Mouse (Mus musculus): ENCODE results near the gene Cygb. TPM values are rescaled to one million over a fixed set of nuclear protein-coding genes. Genes with fewer than 3 reads are reported as not detected.
"Not testable (repeated sequence)": the region's sequence is repeated elsewhere in the genome, so short reads cannot be mapped to it uniquely, and the experiment has no call there.

Cygb gene
- polyA plus RNA-seq, 1 experiment: 0.47 TPM

- Histone ChIP-seq H3K4me2 (ENCODE audit: low read depth) (no peak overlapping the region), H3K36me3 (ENCODE audit: control insufficient read depth, insufficient read depth) (no peaks in the 10 kb centered on the region)
These were observed 14.3 kb upstream of the Cygb start for GRCm38 (mm10) chr11:116668381-116668825.

GRCm38 (mm10) chr11:116667930-116668329 lies 13.8 kb upstream of the Cygb start:
- peaks cover 4% of the 10 kb centered on the region for H3K27me3 ChIP-seq (ENCODE audit: control insufficient read depth, insufficient read depth, insufficient read length)
- H3K4me2 ChIP-seq (ENCODE audit: low read depth): no peak overlapping the region
- no peak overlapping the region for H3K4me3 ChIP-seq
- no peak overlapping the region for H3ac ChIP-seq (ENCODE audit: control insufficient read depth, insufficient read length)
- H3K79me2 ChIP-seq (ENCODE audit: control insufficient read depth, insufficient read depth): peaks cover 15% of the 10 kb centered on the region
- TF ChIP-seq SRF (IDR thresholded peaks at IDR 0.05; ENCODE audit: control insufficient read depth, insufficient read length, low read depth): no peak
- no peak for TF ChIP-seq POLR2A (IDR thresholded peaks at IDR 0.05; ENCODE audit: insufficient read length, low read depth)
- no peaks in the 10 kb centered on the region for H3K36me3 ChIP-seq (ENCODE audit: control insufficient read depth, insufficient read depth)

More at GRCm38 (mm10) chr11:116668381-116668825, 14.3 kb upstream of the Cygb start:
- Histone ChIP-seq H3K4me3 (no peak overlapping the region), H3K27me3 (ENCODE audit: control insufficient read depth, insufficient read depth, insufficient read length) (no peaks in the 10 kb centered on the region), H3ac (ENCODE audit: control insufficient read depth, insufficient read length) (no peak overlapping the region), H3K79me2 (ENCODE audit: control insufficient read depth, insufficient read depth) (peaks cover 20% of the 10 kb centered on the region)
- TF ChIP-seq TCF12 (IDR thresholded peaks at IDR 0.05; ENCODE audit: insufficient read depth, poor library complexity, severe bottlenecking): no peak
- TF ChIP-seq TCF3 (IDR thresholded peaks at IDR 0.05; ENCODE audit: insufficient read length, low read depth): no peak
- no peak for TF ChIP-seq CEBPB (IDR thresholded peaks at IDR 0.05; ENCODE audit: insufficient read depth, poor library complexity, severe bottlenecking)
- TF ChIP-seq MYOG (IDR thresholded peaks at IDR 0.05; ENCODE audit: control insufficient read depth in 1 of 3, insufficient read depth in 1 of 3, insufficient read length in 2 of 3, low read depth in 2 of 3): no peak
- TF ChIP-seq REST (IDR thresholded peaks at IDR 0.05; ENCODE audit: insufficient read depth, insufficient read length): no peak
- no peak for TF ChIP-seq SRF (IDR thresholded peaks at IDR 0.05; ENCODE audit: control insufficient read depth, insufficient read length, low read depth)
- no peak for TF ChIP-seq USF1 (IDR thresholded peaks at IDR 0.05; ENCODE audit: low read depth)
- no peak for TF ChIP-seq POLR2AphosphoS2 (IDR thresholded peaks at IDR 0.05; ENCODE audit: insufficient read length, low read depth)
- no peak for TF ChIP-seq POLR2A (IDR thresholded peaks at IDR 0.05; ENCODE audit: insufficient read length, low read depth)
- TF ChIP-seq E2F4 (IDR thresholded peaks at IDR 0.05; ENCODE audit: insufficient read depth): no peak
- no peak for TF ChIP-seq MYOD1 (IDR thresholded peaks at IDR 0.05; ENCODE audit: control insufficient read depth in 1 of 3, insufficient read length in 2 of 3, low read depth in 2 of 3)
- TF ChIP-seq MAX (IDR thresholded peaks at IDR 0.05; ENCODE audit: low read depth): no peak

- not testable (repeated sequence) for H3K36me3 ChIP-seq (ENCODE audit: control insufficient read depth, insufficient read depth); H3ac ChIP-seq (ENCODE audit: control insufficient read depth, insufficient read length); H3K4me3 ChIP-seq; H3K79me2 ChIP-seq (ENCODE audit: control insufficient read depth, insufficient read depth); H3K27me3 ChIP-seq (ENCODE audit: control insufficient read depth, insufficient read depth, insufficient read length); H3K4me2 ChIP-seq (ENCODE audit: low read depth)
These were observed 12.9 kb upstream of the Cygb start for GRCm38 (mm10) chr11:116667012-116667411.

- H3K4me3 ChIP-seq: no peak overlapping the region
- H3K4me2 ChIP-seq (ENCODE audit: low read depth): no peak overlapping the region
- TF ChIP-seq TCF12 (IDR thresholded peaks at IDR 0.05; ENCODE audit: insufficient read depth, poor library complexity, severe bottlenecking) (no peak), MYOD1 (IDR thresholded peaks at IDR 0.05; ENCODE audit: control insufficient read depth in 1 of 3, insufficient read length in 2 of 3, low read depth in 2 of 3) (no peak), SRF (IDR thresholded peaks at IDR 0.05; ENCODE audit: control insufficient read depth, insufficient read length, low read depth) (no peak), CEBPB (IDR thresholded peaks at IDR 0.05; ENCODE audit: insufficient read depth, poor library complexity, severe bottlenecking) (no peak), POLR2AphosphoS2 (IDR thresholded peaks at IDR 0.05; ENCODE audit: insufficient read length, low read depth) (no peak), REST (IDR thresholded peaks at IDR 0.05; ENCODE audit: insufficient read depth, insufficient read length) (no peak), MAX (IDR thresholded peaks at IDR 0.05; ENCODE audit: low read depth) (no peak), MYOG (IDR thresholded peaks at IDR 0.05; ENCODE audit: control insufficient read depth in 1 of 3, insufficient read depth in 1 of 3, insufficient read length in 2 of 3, low read depth in 2 of 3) (no peak), USF1 (IDR thresholded peaks at IDR 0.05; ENCODE audit: low read depth) (no peak), E2F4 (IDR thresholded peaks at IDR 0.05; ENCODE audit: insufficient read depth) (no peak), TCF3 (IDR thresholded peaks at IDR 0.05; ENCODE audit: insufficient read length, low read depth) (no peak), POLR2A (IDR thresholded peaks at IDR 0.05; ENCODE audit: insufficient read length, low read depth) (no peak)
- H3K27me3 ChIP-seq (ENCODE audit: control insufficient read depth, insufficient read depth, insufficient read length): peaks cover 4% of the 10 kb centered on the region
- peaks cover 2% of the 10 kb centered on the region for H3K79me2 ChIP-seq (ENCODE audit: control insufficient read depth, insufficient read depth)
- no peak overlapping the region for H3ac ChIP-seq (ENCODE audit: control insufficient read depth, insufficient read length)
- no peaks in the 10 kb centered on the region for H3K36me3 ChIP-seq (ENCODE audit: control insufficient read depth, insufficient read depth)
These were observed 12.5 kb upstream of the Cygb start for GRCm38 (mm10) chr11:116666566-116666965.

- TF ChIP-seq E2F4 (IDR thresholded peaks at IDR 0.05; ENCODE audit: insufficient read depth): no peak
- no peak for TF ChIP-seq MAX (IDR thresholded peaks at IDR 0.05; ENCODE audit: low read depth)
- TF ChIP-seq MYOD1 (IDR thresholded peaks at IDR 0.05; ENCODE audit: control insufficient read depth in 1 of 3, insufficient read length in 2 of 3, low read depth in 2 of 3): no peak
- no peak overlapping the region for H3K4me3 ChIP-seq
These were observed 11.2 kb upstream of the Cygb start for GRCm38 (mm10) chr11:116665289-116665688.

More at GRCm38 (mm10) chr11:116665289-116665688, 11.2 kb upstream of the Cygb start:
- Histone ChIP-seq H3ac (ENCODE audit: control insufficient read depth, insufficient read length) (no peak overlapping the region), H3K36me3 (ENCODE audit: control insufficient read depth, insufficient read depth) (no peaks in the 10 kb centered on the region), H3K79me2 (ENCODE audit: control insufficient read depth, insufficient read depth) (no peaks in the 10 kb centered on the region), H3K27me3 (ENCODE audit: control insufficient read depth, insufficient read depth, insufficient read length) (peaks cover 4% of the 10 kb centered on the region), H3K4me2 (ENCODE audit: low read depth) (no peak overlapping the region)
